Mouse (Mus musculus) left cerebral cortex, postnatal 4 days (tissue): ENCODE measurements at regions not wholly inside any gene's neighbourhood (a gene's known extent, or its start where the extent isn't known, plus 50 kb on each side); places are given as distances from the start of the nearest gene placed in this dataset.

Experiments
- DNase-seq: peaks from one replicate; pipeline ENCODE4 v3.0.0-alpha.2; 2022
- intact Hi-C: fragments of 180-260 bp; cut with DNase I; formaldehyde crosslinking; loops from one replicate; pipeline ENCODE4 v1.15.1; 2025

GRCm38 (mm10) chr16:75663871-75664270 lies 71.2 kb downstream of the Rbm11 start:
- DNase-seq, result no peak
- intact Hi-C loops, result no loop called here

- intact Hi-C loops, result no loop called here
- no peak for DNase-seq
These were observed 74.9 kb downstream of the Rbm11 start for GRCm38 (mm10) chr16:75667589-75667988.

GRCm38 (mm10) chr16:75672112-75672511 lies 79.5 kb downstream of the Rbm11 start:
- no peak for DNase-seq
- intact Hi-C loops, result no loop called here

GRCm38 (mm10) chr16:75675871-75676270 lies 83.2 kb downstream of the Rbm11 start:
- DNase-seq, result peak; percentile 23
- intact Hi-C loops, result loop anchor here (5.0 kb wide), 1 partner anchor 1221 kb away; no protein-coding TSS in a partner anchor

GRCm38 (mm10) chr16:75677180-75677579 lies 84.5 kb downstream of the Rbm11 start:
- intact Hi-C loops, result loop anchor here (5.0 kb wide), 1 partner anchor 1220 kb away; no protein-coding TSS in a partner anchor
- DNase-seq, result no peak
